Mouse (Mus musculus) cortical plate, adult 2 months (tissue): Measurements from ENCODE around the gene Cd300ld3.

ENCODE experiments used
- CTCF ChIP-seq: fragments of 200-500 bp; IDR thresholded peaks from 2 replicates; pipeline ENCODE4 v1.5.1; 2011; ENCODE audit warnings: mild to moderate bottlenecking, control low read depth, low read length; ENCODE audit not compliant: insufficient read depth; ENCODE audit errors: extremely low read depth
- POLR2A ChIP-seq: fragments of 200-500 bp; IDR thresholded peaks from 2 replicates; pipeline ENCODE4 v1.6.1; 2011; ENCODE audit warnings: mild to moderate bottlenecking, low read length, control low read depth; ENCODE audit not compliant: insufficient read depth; ENCODE audit errors: extremely low read depth

- TF ChIP-seq POLR2A: no peak
- no peak for TF ChIP-seq CTCF
Observed at GRCm38 (mm10) chr11:115071015-115071551, 22.9 kb upstream of the Cd300ld3 start.
